Mouse (Mus musculus) G1E (cell line): ENCODE results near the gene Gm8265. TPM values are rescaled to one million over a fixed set of nuclear protein-coding genes. Genes with fewer than 3 reads are reported as not detected.
"Not testable (repeated sequence)": the region's sequence is repeated elsewhere in the genome, so short reads cannot be mapped to it uniquely, and the experiment has no call there.

Experiments used
- ATAC-seq: 2 replicates; pipeline ENCODE4 v1.8.0; 2016; ENCODE audit warnings: mild to moderate bottlenecking; ENCODE audit not compliant: insufficient number of reproducible peaks, poor library complexity, low FRiP score, severe bottlenecking; ENCODE audit errors: extremely low read depth
- DNase-seq: peaks from one replicate; pipeline ENCODE4 v3.0.0; 2012; ENCODE audit warnings: low spot score
- H3K27me3 ChIP-seq: 2 replicates; pipeline ENCODE4 v1.6.1; 2012; ENCODE audit warnings: mild to moderate bottlenecking, low read length, inconsistent platforms; ENCODE audit not compliant: insufficient read depth
- H3K36me3 ChIP-seq: replicated peaks from 2 replicates; pipeline ENCODE3; 2012; ENCODE audit warnings: mild to moderate bottlenecking, inconsistent platforms
- H3K4me1 ChIP-seq: 2 replicates; pipeline ENCODE4 v1.6.1; 2012; ENCODE audit warnings: low read depth, low read length, inconsistent platforms, mixed read lengths; ENCODE audit not compliant: insufficient read depth
- H3K4me3 ChIP-seq: 2 replicates; pipeline ENCODE4 v1.5.1; 2012; ENCODE audit warnings: low read depth, mild to moderate bottlenecking, inconsistent platforms, low read length, moderate library complexity, mixed read lengths
- H3K9me3 ChIP-seq: replicated peaks from 2 replicates; pipeline ENCODE4 v1.6.1; 2012; ENCODE audit warnings: inconsistent platforms
- polyA plus RNA-seq: library from polyadenylated mRNA; stranded (reverse); fragments of >175 nt; gene quantifications from 2 replicates; pipeline ENCODE4 v1.2.3, GENCODE M21; 2012
- total RNA-seq, 2 experiments: library from RNA; stranded (forward) in 1 of 2; stranded (reverse) in 1 of 2; fragments of 200-1000 nt in 1 of 2; fragments of >200 nt in 1 of 2; fragmentation: Nextera tagmentation in 1 of 2; gene quantifications; 2 replicates each; pipeline ENCODE4 v1.2.3; 2014 to 2017

The Gm8265 gene
- total RNA-seq (2014; fragmentation: Nextera tagmentation) (not detected in 2 replicates), total RNA-seq (2017) (not detected in 2 replicates), polyA plus RNA-seq (not detected in 2 replicates)

GRCm38 (mm10) chr14:5632928-5633327 is at the start of gene Gm8265:
Gene Gm8265 (minus strand): TSS chr14:5633028.
- DNase-seq: not testable (repeated sequence)

More at GRCm38 (mm10) chr14:5632928-5633327, at the start of gene Gm8265:
- not testable (repeated sequence) for H3K4me1 ChIP-seq, H3K4me3 ChIP-seq, H3K9me3 ChIP-seq, H3K27me3 ChIP-seq, ATAC-seq, H3K36me3 ChIP-seq

Other genes starting within 250 kb of the Gm8265 start
- gene Gm3500, start 244.0 kb downstream of the Gm8265 start, total RNA-seq (2014; fragmentation: Nextera tagmentation): not detected in 2 replicates
- gene Gm3500, start 244.0 kb downstream of the Gm8265 start, total RNA-seq (2017): not detected in 2 replicates
- gene Gm3500, start 244.0 kb downstream of the Gm8265 start, polyA plus RNA-seq: not detected in 2 replicates
- not detected in 2 replicates for gene Gm3194, start 177.6 kb downstream of the Gm8265 start, total RNA-seq (2014; fragmentation: Nextera tagmentation)
- gene Gm3194, start 177.6 kb downstream of the Gm8265 start, total RNA-seq (2017): 0.12 TPM in 1 of 2 replicates, not detected in the other
- gene Gm3194, start 177.6 kb downstream of the Gm8265 start, polyA plus RNA-seq: not detected in 2 replicates
- not detected in 2 replicates for gene Gm8246, start 155.2 kb downstream of the Gm8265 start, total RNA-seq (2014; fragmentation: Nextera tagmentation)
- not detected in 2 replicates for gene Gm8246, start 155.2 kb downstream of the Gm8265 start, total RNA-seq (2017)
- gene Gm8246, start 155.2 kb downstream of the Gm8265 start, polyA plus RNA-seq: not detected in 2 replicates
- gene Gm3187, start 148.8 kb downstream of the Gm8265 start, total RNA-seq (2014; fragmentation: Nextera tagmentation): not detected in 2 replicates
- not detected in 2 replicates for gene Gm3187, start 148.8 kb downstream of the Gm8265 start, total RNA-seq (2017)
- not detected in 2 replicates for gene Gm3187, start 148.8 kb downstream of the Gm8265 start, polyA plus RNA-seq
- not detected in 2 replicates for gene Gm3488, start 131.4 kb downstream of the Gm8265 start, total RNA-seq (2014; fragmentation: Nextera tagmentation)
- gene Gm3488, start 131.4 kb downstream of the Gm8265 start, total RNA-seq (2017): not detected in 2 replicates
- not detected in 2 replicates for gene Gm3488, start 131.4 kb downstream of the Gm8265 start, polyA plus RNA-seq
- not detected in 2 replicates for gene Gm3532, start 94.5 kb downstream of the Gm8265 start, total RNA-seq (2014; fragmentation: Nextera tagmentation)
- gene Gm3532, start 94.5 kb downstream of the Gm8265 start, total RNA-seq (2017): not detected in 2 replicates
- gene Gm3532, start 94.5 kb downstream of the Gm8265 start, polyA plus RNA-seq: not detected in 2 replicates
- not detected in 2 replicates for gene Gm9603, start 54.4 kb upstream of the Gm8265 start, total RNA-seq (2014; fragmentation: Nextera tagmentation)
- gene Gm9603, start 54.4 kb upstream of the Gm8265 start, total RNA-seq (2017): 0.17 TPM in 1 of 2 replicates, not detected in the other
- not detected in 2 replicates for gene Gm9603, start 54.4 kb upstream of the Gm8265 start, polyA plus RNA-seq
- gene Gm3373, start 108.5 kb upstream of the Gm8265 start, total RNA-seq (2014; fragmentation: Nextera tagmentation): not detected in 2 replicates
- gene Gm3373, start 108.5 kb upstream of the Gm8265 start, total RNA-seq (2017): 0.23 and 1.1 TPM in 2 replicates
- not detected in 2 replicates for gene Gm3373, start 108.5 kb upstream of the Gm8265 start, polyA plus RNA-seq
- not detected in 2 replicates for gene Gm3383, start 175.0 kb upstream of the Gm8265 start, total RNA-seq (2014; fragmentation: Nextera tagmentation)
- 0.12 TPM in 1 of 2 replicates, not detected in the other for gene Gm3383, start 175.0 kb upstream of the Gm8265 start, total RNA-seq (2017)
- not detected in 2 replicates for gene Gm3383, start 175.0 kb upstream of the Gm8265 start, polyA plus RNA-seq
- gene Gm3424, start 197.3 kb upstream of the Gm8265 start, total RNA-seq (2014; fragmentation: Nextera tagmentation): not detected in 2 replicates
- not detected in 2 replicates for gene Gm3424, start 197.3 kb upstream of the Gm8265 start, total RNA-seq (2017)
- not detected in 2 replicates for gene Gm3424, start 197.3 kb upstream of the Gm8265 start, polyA plus RNA-seq
- not detected in 2 replicates for gene Gm8237, start 247.4 kb upstream of the Gm8265 start, total RNA-seq (2014; fragmentation: Nextera tagmentation)
- not detected in 2 replicates for gene Gm8237, start 247.4 kb upstream of the Gm8265 start, total RNA-seq (2017)
- not detected in 2 replicates for gene Gm8237, start 247.4 kb upstream of the Gm8265 start, polyA plus RNA-seq